Mouse (Mus musculus) kidney, adult 8-10 months (tissue): ENCODE results near the gene Gm49510.

ENCODE experiments used
- DNase-seq, 2 experiments: peaks; one replicate each; pipeline ENCODE4 v3.0.0; 2022

Gene Gm49510

DNA sequence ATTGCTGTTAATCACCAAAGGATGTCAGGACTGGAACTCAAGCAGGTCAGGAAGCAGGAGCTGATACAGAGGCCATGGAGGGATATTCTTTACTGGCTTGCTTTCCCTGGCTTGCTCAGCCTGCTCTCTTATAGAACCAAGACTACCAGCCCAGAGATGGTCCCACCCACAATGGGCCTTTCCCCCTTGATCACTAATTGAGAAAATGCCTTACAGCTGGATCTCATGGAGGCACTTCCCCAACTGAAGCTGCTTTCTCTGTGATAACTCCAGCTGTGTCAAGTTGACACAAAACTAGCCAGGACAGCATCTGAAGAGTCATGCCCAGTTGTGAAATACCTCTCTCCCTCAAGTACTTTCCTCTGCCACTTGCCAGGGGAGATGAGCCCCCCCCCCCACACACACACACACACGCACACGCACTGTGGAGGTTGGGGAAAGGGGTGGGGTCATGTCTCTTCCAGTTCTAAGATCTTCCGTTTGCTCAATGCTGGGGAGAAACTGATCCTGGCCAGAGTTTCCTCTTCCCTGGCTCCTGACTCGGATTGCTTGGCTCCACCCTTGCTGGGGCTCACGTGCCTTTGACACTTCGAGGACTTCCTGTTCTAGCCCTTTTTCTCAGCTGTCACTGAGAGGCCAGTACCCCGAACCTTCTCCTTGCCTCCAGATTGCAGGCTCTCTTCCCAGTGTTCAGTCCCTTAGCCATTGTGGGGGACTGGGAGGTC lies 20.5 kb upstream of the Gm49510 start:
- DNase-seq = peak in 1 of 2 experiments; percentile 27

DNA sequence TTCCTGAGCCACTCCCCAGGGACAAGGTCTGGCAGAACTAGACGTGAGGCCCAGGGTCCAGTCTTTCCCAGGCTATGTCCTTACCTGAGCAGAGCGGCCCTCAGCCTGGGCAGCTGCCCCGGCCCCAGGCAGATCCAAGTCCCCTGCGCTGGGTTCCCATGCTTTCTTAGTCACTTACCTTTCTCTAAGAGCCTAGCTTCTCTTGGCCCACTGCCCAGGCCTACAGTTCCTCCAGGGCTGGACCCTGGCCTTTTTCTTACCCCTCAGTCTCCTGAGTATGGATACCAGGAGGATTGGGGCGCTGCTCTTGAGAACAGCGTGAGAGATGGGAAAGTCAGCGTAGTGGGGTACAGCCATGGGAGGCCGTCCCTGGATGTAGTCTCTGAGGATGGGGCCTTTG lies 19.0 kb upstream of the Gm49510 start:
- peak in 1 of 2 experiments; percentile 39 for DNase-seq

DNA sequence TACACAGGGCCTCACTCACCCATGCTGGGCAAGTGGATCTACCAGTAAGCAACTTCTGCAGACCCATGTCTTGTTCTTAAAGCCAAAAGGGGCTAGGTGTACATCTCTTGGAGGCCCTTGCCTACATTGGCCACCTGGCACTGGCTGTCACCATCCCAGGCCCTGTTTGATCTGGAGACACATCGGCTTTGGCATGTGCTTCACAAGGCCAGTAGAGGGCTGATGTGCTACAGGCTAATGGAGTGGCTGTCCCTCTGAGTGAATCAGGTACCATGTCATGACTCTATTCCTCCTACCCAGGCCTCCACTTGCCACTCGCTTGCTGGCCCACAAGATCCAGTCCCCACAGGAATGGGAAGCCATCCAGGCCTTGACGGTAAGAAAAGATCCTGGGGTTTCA lies 17.6 kb upstream of the Gm49510 start:
- DNase-seq = no peak

DNA sequence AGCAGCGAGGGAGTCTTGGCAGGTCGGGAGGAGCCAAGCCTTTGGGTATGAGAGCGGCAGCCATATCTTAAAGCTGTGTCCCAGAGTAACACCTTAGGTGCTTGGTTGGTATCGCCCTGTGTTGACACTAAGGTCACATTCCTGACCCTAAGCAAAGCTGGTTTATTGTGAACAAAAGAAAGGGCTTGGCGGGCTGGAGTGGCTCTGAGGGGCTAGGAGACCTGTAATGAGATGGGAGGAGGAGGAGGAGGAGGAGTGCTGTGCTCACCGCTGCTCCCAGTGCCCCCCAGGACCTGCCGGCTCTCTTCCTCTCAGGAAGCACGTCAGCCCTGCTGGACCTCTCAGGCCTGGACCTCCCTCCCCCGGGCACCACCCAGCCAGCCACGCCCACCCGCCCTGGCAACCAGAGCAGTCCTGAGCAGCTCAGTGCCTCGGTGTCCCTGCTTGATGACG lies 10.0 kb upstream of the Gm49510 start:
- no peak for DNase-seq

DNA sequence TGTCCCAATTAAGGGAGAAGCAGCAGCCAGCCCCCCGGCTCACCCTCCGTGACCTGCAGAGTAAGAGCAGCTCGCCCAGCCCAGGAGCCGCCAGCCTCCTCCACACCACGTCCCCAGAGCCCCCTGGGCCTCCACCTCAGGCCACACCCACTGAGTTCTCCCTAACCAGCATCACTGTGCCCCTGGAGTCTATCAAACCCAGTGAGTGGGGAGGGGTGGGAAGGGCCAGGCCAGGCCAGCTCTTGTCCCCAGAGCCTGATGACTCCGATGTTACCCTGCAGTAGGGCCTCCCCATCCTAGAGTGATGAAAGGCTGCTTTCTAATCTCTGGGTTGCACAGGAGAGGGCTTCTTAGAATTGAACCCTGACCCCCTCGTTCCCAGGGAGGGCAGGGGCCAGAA lies 7.0 kb upstream of the Gm49510 start:
- no peak for DNase-seq

DNA sequence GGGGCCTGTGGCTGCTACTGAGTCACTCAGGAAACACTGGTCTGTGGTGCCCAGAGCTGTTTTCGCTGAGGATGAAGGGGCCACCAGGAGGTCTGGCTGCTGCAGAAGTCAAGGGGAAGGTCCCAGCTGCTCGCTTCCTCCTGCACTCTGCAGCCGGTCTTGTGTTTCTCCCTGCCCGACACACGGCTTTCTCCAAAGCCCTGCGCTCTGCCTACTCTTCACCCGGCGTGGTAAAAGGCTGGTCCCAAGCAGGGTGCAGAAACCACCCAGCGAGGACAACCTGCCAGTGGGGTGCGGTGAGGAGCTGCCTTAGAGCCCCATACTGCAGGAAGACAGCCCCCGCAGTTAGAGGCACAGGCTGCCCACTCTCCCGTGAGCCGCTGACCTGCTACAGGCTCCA lies 4.7 kb upstream of the Gm49510 start:
- no peak for DNase-seq

DNA sequence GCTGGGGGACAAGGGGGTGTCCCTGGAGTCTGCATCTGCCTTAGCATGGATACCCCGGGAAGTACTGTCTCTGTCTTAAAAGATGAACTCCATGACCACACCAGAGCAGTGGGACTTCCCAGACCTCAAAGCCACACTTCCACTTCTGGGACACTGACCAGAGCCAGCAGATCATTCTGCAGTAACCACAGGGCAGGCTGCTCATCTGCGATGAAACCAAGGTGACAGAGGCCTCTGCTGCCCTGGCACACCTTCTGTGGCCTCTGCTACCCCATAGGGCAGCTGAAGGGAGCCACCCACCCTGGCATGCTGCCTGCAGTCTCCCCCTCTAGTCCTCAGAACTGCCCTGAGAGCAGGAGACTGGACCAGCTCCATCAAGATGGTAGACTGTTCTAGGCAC lies 3.7 kb upstream of the Gm49510 start:
- no peak for DNase-seq

DNA sequence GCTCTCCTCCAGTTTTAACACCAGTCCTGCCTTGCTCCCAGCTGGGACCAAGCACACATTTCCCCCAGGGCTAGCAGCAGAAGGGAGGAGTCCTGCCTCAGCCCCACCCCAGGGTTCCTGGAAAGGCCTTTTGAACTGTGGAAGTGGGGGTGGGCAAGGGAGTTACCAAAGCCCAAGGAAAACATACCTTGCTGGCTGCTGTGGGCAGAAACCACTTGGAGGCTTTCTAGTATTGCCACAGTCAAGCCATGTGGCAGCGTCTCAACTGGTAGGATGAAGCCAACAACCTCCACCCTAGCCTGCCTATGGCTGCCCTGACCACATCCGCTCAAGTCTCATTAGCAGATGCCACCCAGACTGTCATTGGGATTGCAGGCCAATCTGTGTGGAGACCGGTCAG lies 3.3 kb upstream of the Gm49510 start:
- no peak for DNase-seq

DNA sequence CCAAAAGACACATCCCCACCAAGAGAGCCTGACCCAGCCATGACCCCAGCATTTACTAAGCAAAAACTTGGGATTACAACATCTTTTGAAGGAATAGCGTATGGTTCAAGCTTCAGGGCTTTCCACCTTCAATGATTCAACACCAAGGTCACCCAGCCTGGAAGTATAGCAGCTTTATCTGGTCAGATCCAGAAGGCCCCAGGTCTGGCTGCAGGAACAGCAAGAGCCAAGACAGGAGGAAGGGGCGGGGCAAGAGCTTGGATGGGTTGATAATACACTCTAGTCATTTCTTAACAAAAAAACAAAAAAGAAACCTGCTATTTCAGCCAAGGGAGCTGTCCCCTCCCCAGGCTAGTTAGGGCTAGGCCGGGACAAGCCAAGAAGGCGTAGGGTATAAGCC lies 2.0 kb upstream of the Gm49510 start:
- no peak for DNase-seq

DNA sequence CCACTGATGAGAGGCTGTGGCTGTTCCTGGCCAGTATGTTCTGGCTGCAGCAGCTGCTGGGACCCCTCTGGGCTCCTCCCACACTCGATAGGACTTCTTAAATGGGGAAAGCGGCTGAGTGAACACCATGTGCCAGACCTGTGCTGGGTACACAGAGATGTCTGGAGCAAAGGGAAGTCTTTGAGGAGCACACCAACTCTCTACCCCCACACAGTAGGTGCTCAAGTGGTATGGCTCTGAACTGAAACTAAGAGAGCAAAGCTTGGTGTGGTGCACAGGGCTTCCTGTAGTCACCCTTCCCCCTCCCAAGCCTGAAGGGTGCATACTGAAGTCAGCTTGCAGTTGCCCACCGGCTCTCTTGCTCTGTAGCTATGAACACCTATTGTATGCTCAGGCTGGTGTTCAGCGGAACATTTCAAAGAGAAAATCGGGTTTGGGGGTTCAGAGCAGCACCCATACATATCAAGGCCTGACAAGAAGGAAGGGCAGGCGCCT lies 913 bp upstream of the Gm49510 start:
- DNase-seq = no peak

DNA sequence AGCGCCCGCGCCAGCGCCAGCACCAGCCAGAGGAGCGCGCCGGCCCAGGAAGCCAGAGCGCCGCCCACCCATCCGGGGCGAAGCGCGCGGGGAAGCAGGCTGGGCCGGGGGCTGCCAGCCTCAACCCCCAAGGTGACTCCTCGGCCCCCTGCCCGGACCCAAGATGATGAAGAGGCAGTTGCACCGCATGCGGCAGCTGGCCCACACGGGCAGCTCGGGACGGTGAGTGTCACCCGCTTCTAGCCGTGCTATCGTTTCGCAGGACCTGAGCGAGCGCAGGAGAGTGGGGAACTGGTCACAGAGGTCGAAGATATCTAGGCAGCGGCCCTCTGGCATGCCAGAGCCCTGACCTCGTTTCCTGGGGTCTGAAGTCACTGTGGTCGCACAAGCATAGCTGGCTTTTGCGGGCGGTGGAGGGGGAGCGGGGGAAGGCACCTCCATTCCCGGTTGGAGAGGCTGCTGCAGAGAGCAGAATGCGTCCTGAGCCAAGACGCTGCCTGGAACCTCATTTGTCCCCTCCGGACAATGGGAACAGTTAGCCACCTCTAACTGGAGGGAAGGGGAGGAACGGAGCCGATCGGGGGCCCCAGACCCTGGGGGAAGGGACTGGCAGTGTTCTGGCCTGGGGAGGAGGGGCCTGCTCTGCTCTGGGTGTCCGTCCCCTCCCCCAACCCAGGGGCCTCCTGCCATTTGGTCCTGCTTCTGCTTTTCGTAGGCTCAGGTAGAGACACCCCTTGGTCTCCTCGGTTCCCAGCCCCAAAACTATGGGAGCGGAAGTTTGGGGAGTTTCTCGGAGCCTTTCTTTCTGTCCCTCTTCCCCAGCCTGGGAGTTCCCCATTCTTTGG lies 495 bp downstream of the Gm49510 start, which contains the start of gene Sh3bp1:
Gene Sh3bp1 (plus strand): TSS at position 29 of the 845 bp plus-strand sequence.
- peak; percentile 43 to 52 for DNase-seq

DNA sequence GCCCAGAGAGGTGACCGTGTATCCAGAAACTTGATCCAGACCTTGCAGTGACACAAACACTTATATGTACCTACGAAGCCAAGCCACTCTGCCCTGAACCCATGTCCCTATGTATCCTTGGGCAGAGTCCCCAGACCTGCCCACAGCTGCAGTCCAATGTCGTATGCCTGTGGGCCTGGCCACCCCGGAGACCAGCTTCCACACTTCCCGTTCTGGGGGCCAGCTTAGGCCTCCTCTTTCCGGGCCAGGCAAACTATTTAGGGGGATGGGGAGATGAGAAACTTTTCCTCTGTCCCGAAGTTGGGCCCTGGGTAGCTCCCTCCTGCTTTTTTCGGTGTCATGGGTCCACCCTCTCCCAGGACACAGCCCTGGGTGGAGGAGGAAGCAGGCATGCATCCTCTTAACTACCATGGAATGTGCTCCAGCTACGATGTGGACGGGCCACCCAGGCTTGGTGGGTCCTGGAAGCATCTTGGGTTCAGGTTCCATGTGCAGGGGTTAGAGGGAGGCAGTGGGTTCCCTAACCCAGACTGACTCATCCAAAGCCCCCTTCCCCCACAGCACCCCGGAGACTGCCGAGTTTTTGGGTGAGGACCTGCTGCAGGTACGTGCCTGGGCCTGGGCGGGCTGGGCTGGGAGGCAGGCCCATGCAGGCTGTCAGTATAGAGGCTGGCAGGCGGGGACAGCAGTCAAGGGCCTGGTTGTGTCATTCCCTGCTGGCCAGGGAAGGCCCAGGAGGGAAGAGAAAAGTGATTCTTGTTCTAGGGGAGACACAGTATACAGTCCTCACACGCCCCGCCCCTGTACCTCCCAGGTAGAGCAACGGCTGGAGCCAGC lies 1.3 kb downstream of the Gm49510 start:
- DNase-seq = no peak

DNA sequence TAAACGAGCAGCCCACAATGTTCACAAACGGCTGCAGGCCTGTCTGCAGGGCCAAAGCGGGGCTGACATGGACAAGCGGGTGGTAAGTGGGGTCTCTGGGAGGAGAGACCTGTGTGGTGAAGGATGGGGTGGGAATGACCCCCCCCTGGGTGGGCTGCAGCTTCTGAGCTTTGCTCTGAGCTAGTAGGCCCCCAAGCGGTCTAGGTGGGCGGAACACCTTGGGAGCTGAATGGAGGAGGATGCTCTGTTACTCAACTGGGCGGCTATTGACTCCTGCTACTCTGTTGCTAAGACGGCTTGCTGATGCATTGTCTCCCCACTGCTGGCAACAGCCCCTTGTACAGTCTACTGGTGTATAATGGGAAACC lies 1.9 kb downstream of the Gm49510 start:
- DNase-seq = no peak

DNA sequence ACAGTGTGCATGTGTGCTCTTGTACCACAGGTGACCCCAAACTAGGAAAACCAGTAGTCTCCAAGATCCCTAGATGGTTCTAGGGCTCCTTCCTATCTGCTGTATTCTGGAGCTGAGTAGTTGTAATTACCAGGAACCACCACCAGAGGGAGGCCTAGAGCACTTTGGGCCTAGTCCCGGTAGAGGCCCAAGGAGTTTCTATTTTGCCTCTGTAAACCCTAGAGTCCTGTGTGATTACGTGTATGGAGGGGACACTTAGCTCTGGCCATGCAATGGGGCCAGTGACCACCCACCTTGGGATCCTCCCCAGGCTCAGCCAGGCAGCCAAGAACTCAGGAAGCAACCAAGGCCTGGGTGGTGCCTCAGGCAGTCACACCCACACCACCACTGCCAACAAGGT lies 3.8 kb downstream of the Gm49510 start:
- peak; percentile 74 to 88 for DNase-seq

DNA sequence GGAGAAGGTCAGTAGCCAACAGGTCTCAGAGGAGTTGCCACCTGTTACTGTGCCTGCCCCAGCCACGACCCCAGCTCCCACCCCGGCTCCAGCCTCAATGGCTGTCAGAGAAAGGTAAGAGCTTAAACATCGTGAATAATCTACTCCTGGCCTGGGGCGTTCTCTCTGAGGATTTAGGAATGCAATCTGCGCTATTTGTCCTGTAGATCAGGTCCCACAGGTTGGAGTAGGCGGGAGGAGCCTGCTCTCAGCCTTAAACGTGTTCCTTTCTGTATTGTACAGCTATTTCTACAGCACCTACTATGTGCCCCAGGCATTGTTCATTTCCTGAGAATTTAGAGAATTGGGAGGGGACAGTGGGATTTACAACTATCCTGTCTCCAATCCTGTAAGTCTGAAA lies 8.9 kb downstream of the Gm49510 start:
- no peak for DNase-seq

DNA sequence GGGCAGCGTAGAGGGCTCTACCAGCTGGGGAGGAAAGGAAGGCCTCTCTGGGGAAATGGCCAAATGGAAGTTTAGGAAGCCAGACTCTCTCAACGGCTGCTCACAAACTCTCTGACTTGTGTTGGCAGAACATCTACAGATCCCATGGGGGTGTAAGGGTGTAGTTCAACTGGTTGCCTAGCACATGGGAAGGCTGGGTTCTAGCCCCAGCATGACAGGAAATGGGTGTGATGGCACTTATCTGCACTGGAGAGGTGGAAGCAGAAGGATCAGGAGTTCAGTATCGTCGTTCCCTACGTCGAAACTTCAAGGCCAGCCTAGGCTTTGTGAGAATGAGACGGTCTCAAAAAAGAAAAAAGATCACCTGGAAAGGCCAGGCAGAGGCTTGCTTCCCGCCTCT lies 9.5 kb downstream of the Gm49510 start:
- no peak for DNase-seq

DNA sequence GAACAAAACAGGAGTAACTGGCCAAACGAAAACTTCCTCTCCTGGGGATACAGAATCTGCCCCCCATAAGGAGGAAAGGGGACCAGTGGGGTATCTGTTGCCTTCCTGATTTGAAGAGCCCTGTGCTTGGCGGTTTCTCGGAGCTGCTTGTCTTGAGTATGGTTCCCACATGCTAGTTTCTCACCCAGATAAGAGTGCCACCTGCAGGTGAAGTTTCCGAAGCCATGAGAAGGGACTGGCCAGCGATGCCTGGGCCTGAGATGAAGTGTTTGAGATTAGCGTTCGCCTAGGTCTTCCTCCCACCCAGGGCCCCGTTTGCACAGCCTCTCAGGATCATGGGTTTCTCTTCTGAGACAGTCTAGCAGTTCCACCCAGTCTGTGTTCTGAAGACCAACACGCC lies 12.6 kb downstream of the Gm49510 start:
- DNase-seq = peak in 1 of 2 experiments; percentile 51

DNA sequence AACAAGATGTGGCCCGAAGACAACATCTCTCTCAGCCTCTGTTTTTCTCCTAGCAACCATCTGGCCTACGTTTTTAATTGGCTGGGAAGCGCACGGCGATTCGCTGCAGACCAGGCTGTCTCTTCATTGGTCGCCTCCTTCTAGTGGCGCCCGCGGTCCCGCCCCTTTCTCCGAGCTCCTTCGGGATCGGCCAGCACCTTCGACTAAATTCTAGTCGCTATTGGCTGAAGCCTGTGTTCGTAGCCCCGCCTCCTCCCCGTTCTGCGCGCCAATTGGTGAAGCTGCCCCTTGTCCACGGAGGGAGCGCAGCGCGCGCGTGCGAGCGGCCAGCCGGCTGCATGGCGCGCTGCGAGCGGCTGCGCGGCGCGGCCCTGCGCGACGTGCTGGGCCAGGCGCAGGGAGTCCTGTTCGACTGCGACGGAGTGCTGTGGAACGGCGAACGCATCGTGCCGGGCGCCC lies 14.2 kb downstream of the Gm49510 start, which contains the start of gene Pdxp:
Gene Pdxp (plus strand): TSS at position 288 of the 459 bp plus-strand sequence.
- DNase-seq = peak; percentile 90 to 92

DNA sequence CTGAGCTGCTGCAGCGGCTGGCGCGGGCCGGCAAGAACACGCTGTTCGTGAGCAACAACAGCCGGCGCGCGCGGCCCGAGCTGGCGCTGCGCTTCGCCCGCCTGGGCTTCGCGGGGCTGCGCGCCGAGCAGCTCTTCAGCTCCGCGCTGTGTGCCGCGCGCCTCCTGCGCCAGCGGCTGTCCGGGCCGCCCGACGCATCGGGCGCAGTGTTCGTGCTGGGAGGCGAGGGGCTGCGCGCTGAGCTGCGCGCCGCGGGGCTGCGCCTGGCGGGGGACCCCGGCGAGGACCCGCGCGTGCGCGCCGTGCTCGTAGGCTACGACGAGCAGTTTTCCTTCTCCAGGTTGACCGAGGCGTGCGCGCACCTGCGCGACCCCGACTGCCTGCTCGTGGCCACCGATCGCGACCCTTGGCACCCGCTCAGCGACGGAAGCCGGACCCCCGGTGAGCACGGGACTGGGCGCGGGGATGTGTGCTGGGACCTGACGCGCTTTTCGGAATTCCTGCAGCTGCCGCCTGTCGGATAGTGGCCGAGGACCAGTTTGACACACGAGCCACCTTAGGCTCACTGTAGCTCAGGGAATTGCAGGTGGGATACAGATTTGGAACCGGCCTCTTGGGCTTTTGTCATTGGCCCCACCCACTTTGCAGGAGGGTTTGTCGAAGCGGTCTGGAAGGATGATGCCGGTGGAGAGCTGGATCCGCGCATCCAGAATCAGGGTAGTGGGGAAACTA lies 14.8 kb downstream of the Gm49510 start:
- DNase-seq = no peak

DNA sequence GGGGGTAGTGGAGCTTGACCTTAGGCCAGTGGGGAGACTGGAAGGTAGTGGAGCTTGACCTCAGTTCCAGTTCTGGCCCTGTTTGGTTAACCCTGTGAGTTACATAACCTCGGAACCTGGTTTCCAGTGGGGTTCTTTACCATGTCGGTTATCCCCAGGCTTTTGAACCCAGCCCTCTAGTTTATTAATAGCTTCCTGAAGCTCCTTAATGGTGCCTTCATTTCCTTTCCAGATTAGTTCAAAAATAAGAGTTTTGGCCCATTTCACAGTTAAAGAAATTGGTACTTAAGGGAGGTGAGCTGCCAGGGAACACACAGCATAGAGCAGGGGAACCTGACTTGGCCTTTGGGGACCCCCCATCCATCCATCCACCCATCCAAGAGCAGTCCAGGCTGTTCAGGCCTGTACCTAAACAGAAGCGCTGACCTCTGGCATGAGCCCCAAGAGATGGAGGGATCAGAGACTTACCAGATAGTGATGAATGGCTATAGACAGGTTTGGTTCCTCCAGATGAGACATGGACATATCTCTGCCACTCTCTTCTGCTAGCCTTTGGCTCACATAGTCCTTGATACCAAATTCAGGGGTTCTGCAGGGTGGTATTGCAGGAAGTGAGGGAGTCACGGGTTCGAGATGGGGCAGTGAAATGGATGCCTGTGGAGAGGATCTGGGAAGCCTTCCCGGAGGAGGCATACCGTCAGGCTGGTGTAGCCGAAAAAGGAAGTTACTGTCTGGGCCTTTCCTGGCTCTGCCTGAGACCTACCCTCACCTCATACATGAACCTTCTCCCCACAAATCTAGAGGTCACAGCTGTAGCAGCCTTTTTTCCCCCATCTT lies 15.6 kb downstream of the Gm49510 start:
- DNase-seq = no peak

DNA sequence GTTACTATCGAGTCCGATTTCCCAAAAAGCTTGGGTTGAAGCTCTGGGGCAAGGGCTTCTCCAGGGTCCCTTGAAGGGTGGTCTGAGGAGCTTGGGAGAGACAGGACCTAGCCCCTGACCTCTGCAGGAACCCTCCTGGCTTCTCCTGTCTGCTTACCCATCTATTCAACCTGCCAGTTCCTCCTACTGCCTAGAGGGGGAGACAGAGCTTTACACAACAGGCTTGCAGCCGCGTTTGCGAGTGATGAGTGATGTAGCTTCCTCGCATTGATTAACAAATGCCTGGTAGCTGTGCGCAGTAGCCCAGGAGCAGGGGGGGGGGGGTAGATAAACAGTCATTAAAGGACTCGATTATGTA lies 16.2 kb downstream of the Gm49510 start:
- DNase-seq = peak; percentile 69 to 75
